Mouse (Mus musculus): ENCODE data around the gene 1810049J17Rik. TPM values are rescaled to one million over a fixed set of nuclear protein-coding genes. Genes with fewer than 3 reads are reported as not detected.
A peak's percentile ranks its signal among the peaks of the same experiment; 100 is the strongest.

1810049J17Rik gene
- polyA plus RNA-seq, 1 experiment from 2014 or later, result 0.54 TPM

DNA sequence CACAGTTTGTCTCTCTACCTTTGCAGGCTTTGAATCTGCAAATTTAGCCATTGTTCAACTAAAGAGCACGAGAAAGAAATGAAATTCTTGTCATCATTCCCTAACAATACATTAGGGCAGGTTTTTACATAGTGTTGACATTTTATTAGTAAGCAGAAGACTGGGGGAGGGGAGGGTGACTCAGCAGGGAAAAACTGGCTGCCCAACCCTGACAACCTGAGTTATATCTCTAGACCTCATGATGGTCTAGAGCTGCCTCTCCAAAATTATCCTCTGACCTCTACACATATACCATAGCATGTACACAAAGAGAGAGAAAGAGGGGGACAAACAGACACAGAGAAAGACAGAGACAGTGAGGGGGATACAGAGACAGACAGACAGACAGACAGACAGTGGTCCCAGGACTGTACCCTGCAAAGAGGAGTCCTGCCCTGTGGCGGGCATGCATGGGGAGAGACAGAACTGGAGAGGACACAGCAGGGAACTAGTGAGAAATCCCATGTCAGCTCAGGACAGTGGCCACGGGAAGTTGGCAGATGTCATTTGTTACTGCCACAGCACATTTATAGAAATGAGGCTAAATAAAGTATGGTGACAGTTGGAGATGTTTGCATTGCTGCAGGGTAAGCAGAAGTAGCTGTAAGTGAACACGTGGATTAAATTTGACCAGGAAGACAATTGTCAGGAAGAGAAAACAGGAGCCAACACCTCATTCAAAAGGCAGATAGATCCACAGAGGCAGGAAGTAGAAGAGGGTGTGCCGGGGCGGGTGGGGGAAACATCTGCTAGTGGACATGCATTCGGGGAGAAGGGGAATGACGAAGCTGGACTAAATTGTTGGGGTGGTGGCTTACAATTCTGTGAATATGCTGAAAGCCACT is 15.3 kb downstream of the 1810049J17Rik start:
- WGBS, result 48% methylated on average over 8 of the region's 8 CpGs
- no peak overlapping the region for H3K27ac ChIP-seq (replicated peaks in 1 of 2; ENCODE audit: control insufficient read depth in 1 of 2, insufficient read depth in 1 of 2, low read depth in 2 of 2, low read length in 2 of 2)
- ATAC-seq (ENCODE audit: insufficient number of reproducible peaks, insufficient read depth, low FRiP score, low read depth), result no peak

DNA sequence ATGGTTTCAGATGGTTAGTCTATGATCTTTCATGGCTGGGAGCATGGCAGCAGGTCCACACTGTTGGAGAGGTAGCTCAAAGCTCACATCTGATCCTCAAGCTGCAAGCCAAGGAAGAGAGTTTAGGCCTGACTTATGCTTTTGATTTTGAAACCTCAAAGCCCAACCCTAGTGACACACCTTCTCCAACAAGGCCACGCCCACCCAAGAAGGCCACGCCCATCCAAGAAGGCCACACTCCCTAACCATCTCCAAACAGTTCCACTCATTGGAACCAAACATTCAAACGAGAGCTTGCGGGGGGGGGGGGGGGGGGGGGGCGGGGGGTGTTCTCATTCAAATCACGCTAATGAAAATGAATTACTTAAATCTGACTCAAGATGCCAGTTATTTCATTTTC is 19.9 kb downstream of the 1810049J17Rik start:
- Histone ChIP-seq H3K9me3 (ENCODE audit: control insufficient read depth, low read length) (no peaks in the 10 kb centered on the region), H3K4me1 (ENCODE audit: control insufficient read depth in 2 of 2, insufficient read depth in 2 of 2, low read length in 2 of 2) (peaks cover 3% of the 10 kb centered on the region in 2 experiments; a peak in 2 of 4 replicates), H3K27ac (replicated peaks in 1 of 2; ENCODE audit: control insufficient read depth in 1 of 2, insufficient read depth in 1 of 2, low read depth in 2 of 2, low read length in 2 of 2) (no peak overlapping the region), H3K27me3 (ENCODE audit: control insufficient read depth, insufficient read depth, low read length) (no peaks in the 10 kb centered on the region), H3K4me2 (ENCODE audit: low read length) (no peak overlapping the region), H3K9ac (ENCODE audit: low read length) (no peak overlapping the region), H3K36me3 (ENCODE audit: control insufficient read depth, insufficient read depth, low read length) (no peaks in the 10 kb centered on the region), H3K4me3 (ENCODE audit: control insufficient read depth in 1 of 2, insufficient read depth in 1 of 2, low read depth in 1 of 2, low read length in 2 of 2) (no peak overlapping the region)
- WGBS, result 67% methylated on average over 5 of the region's 6 CpGs
- no peak for ATAC-seq (ENCODE audit: insufficient number of reproducible peaks, insufficient read depth, low FRiP score, low read depth)

More for the DNA sequence above, 15.3 kb downstream of the 1810049J17Rik start:
- Histone ChIP-seq H3K4me3 (ENCODE audit: control insufficient read depth in 1 of 2, insufficient read depth in 1 of 2, low read depth in 1 of 2, low read length in 2 of 2) (no peak overlapping the region), H3K9me3 (ENCODE audit: control insufficient read depth, low read length) (no peaks in the 10 kb centered on the region), H3K27me3 (ENCODE audit: control insufficient read depth, insufficient read depth, low read length) (no peaks in the 10 kb centered on the region), H3K9ac (ENCODE audit: low read length) (no peak overlapping the region), H3K4me2 (ENCODE audit: low read length) (no peak overlapping the region), H3K4me1 (ENCODE audit: control insufficient read depth in 2 of 2, insufficient read depth in 2 of 2, low read length in 2 of 2) (peaks cover 3% of the 10 kb centered on the region in 2 experiments; a peak in 2 of 4 replicates), H3K36me3 (ENCODE audit: control insufficient read depth, insufficient read depth, low read length) (no peaks in the 10 kb centered on the region)

DNA sequence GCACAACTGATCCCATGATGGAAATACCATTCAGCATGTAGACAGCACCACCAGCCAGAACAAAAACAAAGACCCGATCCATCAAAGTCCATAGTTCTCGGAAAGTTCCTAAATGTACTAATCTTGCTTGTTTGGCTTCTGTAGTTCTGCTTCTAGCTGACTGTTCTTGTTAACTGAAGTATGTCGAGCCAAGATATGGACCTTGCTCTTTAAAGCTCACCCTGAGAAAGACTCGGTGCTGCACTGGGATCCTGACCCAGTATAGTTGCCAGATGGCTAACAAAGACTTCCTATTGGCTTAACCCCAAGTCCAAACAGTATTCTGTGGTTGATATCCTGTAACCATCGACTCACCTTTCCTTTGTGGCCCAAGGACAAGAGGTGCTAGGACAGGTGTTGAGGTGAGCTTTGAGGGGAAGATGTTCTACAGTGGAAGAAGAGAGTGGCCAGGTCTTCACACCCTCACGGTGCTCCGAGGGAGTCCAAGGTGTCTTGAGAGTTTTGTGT is 23.4 kb downstream of the 1810049J17Rik start:
- no peak for ATAC-seq (ENCODE audit: insufficient number of reproducible peaks, insufficient read depth, low FRiP score, low read depth)
- no peaks in the 10 kb centered on the region for H3K36me3 ChIP-seq (ENCODE audit: control insufficient read depth, insufficient read depth, low read length)
- no peaks in the 10 kb centered on the region for H3K4me1 ChIP-seq (ENCODE audit: control insufficient read depth in 2 of 2, insufficient read depth in 2 of 2, low read length in 2 of 2)
- H3K9me3 ChIP-seq (ENCODE audit: control insufficient read depth, low read length), result no peaks in the 10 kb centered on the region
- no peak overlapping the region for H3K9ac ChIP-seq (ENCODE audit: low read length)
- no peak overlapping the region for H3K27ac ChIP-seq (replicated peaks in 1 of 2; ENCODE audit: control insufficient read depth in 1 of 2, insufficient read depth in 1 of 2, low read depth in 2 of 2, low read length in 2 of 2)
- no peaks in the 10 kb centered on the region for H3K27me3 ChIP-seq (ENCODE audit: control insufficient read depth, insufficient read depth, low read length)
- H3K4me2 ChIP-seq (ENCODE audit: low read length), result no peak overlapping the region
- WGBS, result 72% methylated on average over 7 of the region's 7 CpGs
- H3K4me3 ChIP-seq (ENCODE audit: control insufficient read depth in 1 of 2, insufficient read depth in 1 of 2, low read depth in 1 of 2, low read length in 2 of 2), result no peak overlapping the region

DNA sequence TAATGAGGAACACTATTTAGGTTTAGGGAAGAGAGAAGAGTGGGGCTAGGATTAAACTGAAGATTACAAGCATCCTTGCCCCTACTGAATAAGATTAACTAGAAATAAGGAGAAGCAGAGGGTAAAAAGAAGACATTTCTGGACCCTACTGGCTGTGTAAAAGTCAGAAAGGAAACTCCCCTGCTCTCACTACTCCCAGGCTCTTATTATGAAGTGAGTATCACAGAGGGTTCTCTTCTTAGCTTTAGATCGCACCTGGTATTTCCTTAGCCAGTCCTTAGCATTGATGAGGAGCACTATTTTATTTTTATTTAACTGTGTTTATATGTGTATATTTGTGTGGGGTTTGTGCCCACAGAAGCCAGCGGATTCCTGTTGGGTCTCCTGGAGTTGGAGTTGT is 25.5 kb downstream of the 1810049J17Rik start:
- Histone ChIP-seq H3K4me1 (ENCODE audit: control insufficient read depth in 2 of 2, insufficient read depth in 2 of 2, low read length in 2 of 2) (no peaks in the 10 kb centered on the region), H3K9me3 (ENCODE audit: control insufficient read depth, low read length) (no peaks in the 10 kb centered on the region), H3K27me3 (ENCODE audit: control insufficient read depth, insufficient read depth, low read length) (no peaks in the 10 kb centered on the region), H3K4me3 (ENCODE audit: control insufficient read depth in 1 of 2, insufficient read depth in 1 of 2, low read depth in 1 of 2, low read length in 2 of 2) (no peak overlapping the region), H3K9ac (ENCODE audit: low read length) (no peak overlapping the region), H3K36me3 (ENCODE audit: control insufficient read depth, insufficient read depth, low read length) (no peaks in the 10 kb centered on the region), H3K27ac (replicated peaks in 1 of 2; ENCODE audit: control insufficient read depth in 1 of 2, insufficient read depth in 1 of 2, low read depth in 2 of 2, low read length in 2 of 2) (no peak overlapping the region), H3K4me2 (ENCODE audit: low read length) (no peak overlapping the region)
- WGBS, result 66% methylated on average over 2 of the region's 2 CpGs
- no peak for ATAC-seq (ENCODE audit: insufficient number of reproducible peaks, insufficient read depth, low FRiP score, low read depth)

DNA sequence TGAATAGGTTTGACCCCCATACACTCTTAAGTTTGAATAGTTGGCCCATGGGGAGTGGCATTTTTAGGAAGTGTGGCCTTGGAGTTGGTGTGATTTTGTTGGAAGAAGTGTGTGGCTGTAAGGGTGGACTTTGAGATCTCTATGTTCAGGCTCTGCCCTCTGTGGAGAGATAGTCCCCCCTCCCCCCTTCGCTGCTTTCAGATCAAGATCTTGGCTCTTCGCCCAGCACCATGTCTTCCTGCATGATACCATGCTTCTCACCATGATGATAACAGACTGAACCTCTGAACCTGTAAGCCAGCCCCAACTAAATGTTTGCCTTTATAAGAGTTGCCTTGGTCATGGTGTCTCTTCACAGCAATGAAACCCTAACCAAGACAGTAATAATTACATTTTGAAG is 29.9 kb downstream of the 1810049J17Rik start:
- no peak for ATAC-seq (ENCODE audit: insufficient number of reproducible peaks, insufficient read depth, low FRiP score, low read depth)
- H3K9me3 ChIP-seq (ENCODE audit: control insufficient read depth, low read length), result no peaks in the 10 kb centered on the region
- no peaks in the 10 kb centered on the region for H3K27me3 ChIP-seq (ENCODE audit: control insufficient read depth, insufficient read depth, low read length)
- H3K36me3 ChIP-seq (ENCODE audit: control insufficient read depth, insufficient read depth, low read length), result no peaks in the 10 kb centered on the region
- no peak overlapping the region for H3K9ac ChIP-seq (ENCODE audit: low read length)
- WGBS, result 77% methylated on average over 2 of the region's 2 CpGs
- no peak overlapping the region for H3K4me2 ChIP-seq (ENCODE audit: low read length)
- H3K4me3 ChIP-seq (ENCODE audit: control insufficient read depth in 1 of 2, insufficient read depth in 1 of 2, low read depth in 1 of 2, low read length in 2 of 2), result no peak overlapping the region
- no peak overlapping the region for H3K27ac ChIP-seq (replicated peaks in 1 of 2; ENCODE audit: control insufficient read depth in 1 of 2, insufficient read depth in 1 of 2, low read depth in 2 of 2, low read length in 2 of 2)
- no peaks in the 10 kb centered on the region for H3K4me1 ChIP-seq (ENCODE audit: control insufficient read depth in 2 of 2, insufficient read depth in 2 of 2, low read length in 2 of 2)

DNA sequence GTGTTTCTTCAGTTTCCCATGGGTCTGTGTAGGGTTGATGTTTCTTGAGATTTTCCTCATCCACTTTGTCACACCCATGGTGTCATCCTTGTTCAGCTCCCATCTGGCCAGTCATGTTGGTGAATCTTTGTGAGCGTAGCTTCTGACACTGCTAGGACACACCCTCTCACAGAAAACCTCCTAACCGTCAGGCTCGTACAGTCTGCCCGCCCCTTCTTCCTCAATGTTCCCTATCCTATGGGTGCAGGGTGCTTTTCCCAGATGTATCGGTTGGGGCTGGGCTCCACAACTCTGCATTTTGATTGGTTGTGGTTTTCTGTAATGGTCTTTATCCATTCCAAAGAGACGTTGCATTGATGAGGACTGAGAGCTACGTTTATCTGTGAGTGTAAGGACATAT is 31.4 kb downstream of the 1810049J17Rik start:
- Histone ChIP-seq H3K4me1 (ENCODE audit: control insufficient read depth in 2 of 2, insufficient read depth in 2 of 2, low read length in 2 of 2) (no peaks in the 10 kb centered on the region), H3K9me3 (ENCODE audit: control insufficient read depth, low read length) (no peaks in the 10 kb centered on the region), H3K4me2 (ENCODE audit: low read length) (no peak overlapping the region), H3K9ac (ENCODE audit: low read length) (no peak overlapping the region), H3K27ac (replicated peaks in 1 of 2; ENCODE audit: control insufficient read depth in 1 of 2, insufficient read depth in 1 of 2, low read depth in 2 of 2, low read length in 2 of 2) (no peak overlapping the region), H3K27me3 (ENCODE audit: control insufficient read depth, insufficient read depth, low read length) (no peaks in the 10 kb centered on the region), H3K36me3 (ENCODE audit: control insufficient read depth, insufficient read depth, low read length) (no peaks in the 10 kb centered on the region), H3K4me3 (ENCODE audit: control insufficient read depth in 1 of 2, insufficient read depth in 1 of 2, low read depth in 1 of 2, low read length in 2 of 2) (no peak overlapping the region)
- 80% methylated on average over 7 of the region's 7 CpGs for WGBS
- ATAC-seq (ENCODE audit: insufficient number of reproducible peaks, insufficient read depth, low FRiP score, low read depth), result no peak

DNA sequence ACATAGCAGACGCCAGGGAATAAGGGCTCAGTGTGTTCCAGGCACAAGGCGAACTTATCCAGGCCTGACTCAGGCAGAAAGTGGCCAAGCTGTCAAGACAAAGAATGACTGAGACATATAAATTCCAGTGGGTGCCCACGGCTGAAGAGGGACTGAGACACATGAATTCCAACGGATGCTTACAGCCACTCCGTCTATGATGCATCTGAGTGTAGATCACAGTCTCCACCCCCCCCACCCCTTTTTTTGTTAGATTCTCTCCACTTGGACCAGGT is 36.2 kb downstream of the 1810049J17Rik start:
- Histone ChIP-seq H3K9me3 (ENCODE audit: control insufficient read depth, low read length) (peaks cover 3% of the 10 kb centered on the region; the same call in 1 of the 2 replicates), H3K4me1 (ENCODE audit: control insufficient read depth in 2 of 2, insufficient read depth in 2 of 2, low read length in 2 of 2) (peaks cover 0 to 2% of the 10 kb centered on the region in 2 experiments; a peak in 2 of 4 replicates), H3K27me3 (ENCODE audit: control insufficient read depth, insufficient read depth, low read length) (no peaks in the 10 kb centered on the region), H3K4me3 (ENCODE audit: control insufficient read depth in 1 of 2, insufficient read depth in 1 of 2, low read depth in 1 of 2, low read length in 2 of 2) (no peak overlapping the region), H3K36me3 (ENCODE audit: control insufficient read depth, insufficient read depth, low read length) (no peaks in the 10 kb centered on the region), H3K4me2 (ENCODE audit: low read length) (no peak overlapping the region), H3K9ac (ENCODE audit: low read length) (no peak overlapping the region), H3K27ac (replicated peaks in 1 of 2; ENCODE audit: control insufficient read depth in 1 of 2, insufficient read depth in 1 of 2, low read depth in 2 of 2, low read length in 2 of 2) (peak overlapping the region in 1 of 2 experiments; percentile 48; a peak in 1 of 4 replicates)
- WGBS, result 68% methylated on average over 5 of the region's 5 CpGs
- ATAC-seq (ENCODE audit: insufficient number of reproducible peaks, insufficient read depth, low FRiP score, low read depth), result no peak
